Mouse (Mus musculus): ENCODE results near the gene 1700102P08Rik. TPM values are rescaled to one million over a fixed set of nuclear protein-coding genes. Genes with fewer than 3 reads are reported as not detected.

The 1700102P08Rik gene
- 0.69 and 0.92 TPM in 2 replicates for total RNA-seq (2012; rRNA removed)
- polyA plus RNA-seq (2012; ENCODE audit: insufficient read depth in 1 of 2, insufficient read length in 2 of 2, low read depth in 1 of 2, low replicate concordance in 2 of 2, missing spikeins in 1 of 2), result 1 to 10 TPM in 1 of 2 experiments, not detected in 1; 1.0 TPM

GRCm38 (mm10) chr9:108392676-108393075 is at the start of gene 1700102P08Rik:
Gene 1700102P08Rik, plus strand, starts transcription at chr9:108392805.
- Histone ChIP-seq H3K27ac (ENCODE audit: control insufficient read depth, low read depth, low read length) (no peak within 1 kb of the TSS), H3K9ac (ENCODE audit: control insufficient read depth, low read depth, low read length, poor library complexity, severe bottlenecking) (no peak within 1 kb of the TSS), H3K9me3 (replicated peaks; ENCODE audit: insufficient read depth, low read length) (no peaks in the 10 kb centered on the region), H3K4me1 (ENCODE audit: control insufficient read depth in 1 of 2, insufficient read depth in 2 of 2, low read length in 2 of 2) (peaks cover 0 to 3% of the 10 kb centered on the region in 2 experiments; a peak in 2 of 4 replicates), H3K36me3 (ENCODE audit: control insufficient read depth in 1 of 2, insufficient read depth in 2 of 2, low read length in 2 of 2) (no peaks in the 10 kb centered on the region; a peak in 2 of 4 replicates), H3K79me2 (ENCODE audit: control insufficient read depth, insufficient read depth, low read length, poor library complexity) (no peaks in the 10 kb centered on the region), H3K4me3 (ENCODE audit: control insufficient read depth in 1 of 2, insufficient read depth in 1 of 2, low read depth in 2 of 2, low read length in 2 of 2) (no peak within 1 kb of the TSS), H3K27me3 (ENCODE audit: control insufficient read depth in 1 of 2, insufficient read depth in 2 of 2, low read length in 2 of 2) (no peaks in the 10 kb centered on the region)
- no peak for TF ChIP-seq EP300 (IDR thresholded peaks at IDR 0.05; ENCODE audit: low read depth in 1 of 2, low read length in 2 of 2)
- DNase-seq (ENCODE audit: low read depth, low spot score), result no peak

GRCm38 (mm10) chr9:108343331-108343730 is 49.3 kb upstream of the 1700102P08Rik start:
- no peaks in the 10 kb centered on the region for H3K27me3 ChIP-seq (ENCODE audit: control insufficient read depth in 1 of 2, insufficient read depth in 2 of 2, low read length in 2 of 2)

GRCm38 (mm10) chr9:108343835-108344234 is 48.8 kb upstream of the 1700102P08Rik start:
- peaks cover 0 to 41% of the 10 kb centered on the region in 2 experiments; a peak in 2 of 4 replicates for H3K36me3 ChIP-seq (ENCODE audit: control insufficient read depth in 1 of 2, insufficient read depth in 2 of 2, low read length in 2 of 2)
- H3K4me1 ChIP-seq (ENCODE audit: control insufficient read depth in 1 of 2, insufficient read depth in 2 of 2, low read length in 2 of 2), result peaks cover 21 to 45% of the 10 kb centered on the region in 2 experiments
- H3K27me3 ChIP-seq (ENCODE audit: control insufficient read depth in 1 of 2, insufficient read depth in 2 of 2, low read length in 2 of 2), result no peaks in the 10 kb centered on the region
- no peaks in the 10 kb centered on the region for H3K9me3 ChIP-seq (replicated peaks; ENCODE audit: insufficient read depth, low read length)
- H3K9ac ChIP-seq (ENCODE audit: control insufficient read depth, low read depth, low read length, poor library complexity, severe bottlenecking), result peak overlapping the region; percentile 53
- DNase-seq (ENCODE audit: low read depth, low spot score), result peak; percentile 77
- H3K4me3 ChIP-seq (ENCODE audit: control insufficient read depth in 1 of 2, insufficient read depth in 1 of 2, low read depth in 2 of 2, low read length in 2 of 2), result peak overlapping the region in 1 of 2 experiments; percentile 30; a peak in 3 of 4 replicates
- H3K27ac ChIP-seq (ENCODE audit: control insufficient read depth, low read depth, low read length), result peak overlapping the region; percentile 98
- peaks cover 33% of the 10 kb centered on the region for H3K79me2 ChIP-seq (ENCODE audit: control insufficient read depth, insufficient read depth, low read length, poor library complexity)
- TF ChIP-seq MYB (IDR thresholded peaks at IDR 0.05; ENCODE audit: low read depth, low read length) (no peak), ZKSCAN1 (IDR thresholded peaks at IDR 0.05; ENCODE audit: low read depth, low read length) (no peak), UBTF (IDR thresholded peaks at IDR 0.05; ENCODE audit: borderline replicate concordance, insufficient read depth, low read depth, low read length) (no peak), ELF1 (IDR thresholded peaks at IDR 0.05; ENCODE audit: low read depth, low read length) (no peak), MEF2A (IDR thresholded peaks at IDR 0.05; ENCODE audit: extremely low read depth, insufficient replicate concordance, low read depth, low read length, poor library complexity, severe bottlenecking) (no peak), ZC3H11A (IDR thresholded peaks at IDR 0.05; ENCODE audit: low read depth, low read length) (no peak), TBP (IDR thresholded peaks at IDR 0.05; ENCODE audit: low read depth, low read length) (peak; percentile 90), KAT2A (conservative IDR thresholded peaks at IDR 0.05; ENCODE audit: low read depth, low read length) (no peak), BHLHE40 (IDR thresholded peaks at IDR 0.05; ENCODE audit: borderline replicate concordance, low read depth, low read length) (no peak), NELFE (IDR thresholded peaks at IDR 0.05; ENCODE audit: low read depth, low read length) (no peak), POLR2A (IDR thresholded peaks at IDR 0.05; ENCODE audit: control insufficient read depth in 1 of 2, insufficient read depth in 1 of 2, low read depth in 1 of 2, low read length in 2 of 2, poor library complexity in 1 of 2) (0 out of 4 replicates have a peak, but pooled peaks of 1 of the 2 experiments have one; percentile 18), NRF1 (IDR thresholded peaks at IDR 0.05; ENCODE audit: insufficient read depth, low read depth, low read length, poor library complexity, severe bottlenecking) (no peak), JUND (IDR thresholded peaks at IDR 0.05; ENCODE audit: low read depth, low read length) (no peak), MYC (IDR thresholded peaks at IDR 0.05; ENCODE audit: low read depth, low read length) (no peak), MXI1 (IDR thresholded peaks at IDR 0.05; ENCODE audit: low read depth, low read length) (no peak), GATA1 (IDR thresholded peaks at IDR 0.05; ENCODE audit: low read depth, low read length) (peak; percentile 69), TAL1 (IDR thresholded peaks at IDR 0.05; ENCODE audit: low read length) (peak; percentile 69), ZMIZ1 (IDR thresholded peaks at IDR 0.05; ENCODE audit: low read depth, low read length) (no peak), MAX (IDR thresholded peaks at IDR 0.05; ENCODE audit: low read length) (no peak), MAZ (IDR thresholded peaks at IDR 0.05; ENCODE audit: low read depth, low read length) (0 out of 2 replicates have a peak, but pooled peaks have one; percentile 6), MAFK (IDR thresholded peaks at IDR 0.05; ENCODE audit: borderline replicate concordance, low read depth, low read length) (no peak), EP300 (IDR thresholded peaks at IDR 0.05; ENCODE audit: low read depth in 1 of 2, low read length in 2 of 2) (peak; percentile 45 to 50; a peak in 3 of 4 replicates), CHD2 (IDR thresholded peaks at IDR 0.05; ENCODE audit: low read length) (no peak)

More at GRCm38 (mm10) chr9:108343331-108343730, 49.3 kb upstream of the 1700102P08Rik start:
- peak; percentile 61 for DNase-seq (ENCODE audit: low read depth, low spot score)
- TF ChIP-seq MXI1 (IDR thresholded peaks at IDR 0.05; ENCODE audit: low read depth, low read length), result peak; percentile 9; the same call in 1 of the 2 replicates
- TF ChIP-seq TCF12 (IDR thresholded peaks at IDR 0.05; ENCODE audit: low read depth, low read length), result 0 out of 2 replicates have a peak, but pooled peaks have one; percentile 13
- peak; percentile 33; the same call in 1 of the 2 replicates for TF ChIP-seq POLR2AphosphoS2 (IDR thresholded peaks at IDR 0.05; ENCODE audit: low read length)
- no peak for TF ChIP-seq MAFK (IDR thresholded peaks at IDR 0.05; ENCODE audit: borderline replicate concordance, low read depth, low read length)
- Histone ChIP-seq H3K4me3 (ENCODE audit: control insufficient read depth in 1 of 2, insufficient read depth in 1 of 2, low read depth in 2 of 2, low read length in 2 of 2) (peak overlapping the region; percentile 15 to 30), H3K9ac (ENCODE audit: control insufficient read depth, low read depth, low read length, poor library complexity, severe bottlenecking) (peak overlapping the region; percentile 53), H3K79me2 (ENCODE audit: control insufficient read depth, insufficient read depth, low read length, poor library complexity) (peaks cover 28% of the 10 kb centered on the region), H3K27ac (ENCODE audit: control insufficient read depth, low read depth, low read length) (peak overlapping the region; percentile 98), H3K9me3 (replicated peaks; ENCODE audit: insufficient read depth, low read length) (no peaks in the 10 kb centered on the region), H3K4me1 (ENCODE audit: control insufficient read depth in 1 of 2, insufficient read depth in 2 of 2, low read length in 2 of 2) (peaks cover 24 to 49% of the 10 kb centered on the region in 2 experiments), H3K36me3 (ENCODE audit: control insufficient read depth in 1 of 2, insufficient read depth in 2 of 2, low read length in 2 of 2) (peaks cover 0 to 42% of the 10 kb centered on the region in 2 experiments; a peak in 2 of 4 replicates)
